Mouse (Mus musculus) left cerebral cortex, adult 8-10 months (tissue): ENCODE results near the gene Wnt1. TPM values are rescaled to one million over a fixed set of nuclear protein-coding genes. Genes with fewer than 3 reads are reported as not detected.

Experiments used
- DNase-seq, 2 experiments: peaks; one replicate each; pipeline ENCODE4 v3.0.0; 2022; ENCODE audit warnings: low spot score in 2 of 2
- total RNA-seq, 4 experiments: library from RNA; stranded (reverse); gene quantifications; 2 replicates each; pipeline ENCODE4 v1.2.4; 2022

Gene Wnt1
- total RNA-seq, 4 experiments from 2014 or later = 0.26 TPM; not detected in 3

DNA sequence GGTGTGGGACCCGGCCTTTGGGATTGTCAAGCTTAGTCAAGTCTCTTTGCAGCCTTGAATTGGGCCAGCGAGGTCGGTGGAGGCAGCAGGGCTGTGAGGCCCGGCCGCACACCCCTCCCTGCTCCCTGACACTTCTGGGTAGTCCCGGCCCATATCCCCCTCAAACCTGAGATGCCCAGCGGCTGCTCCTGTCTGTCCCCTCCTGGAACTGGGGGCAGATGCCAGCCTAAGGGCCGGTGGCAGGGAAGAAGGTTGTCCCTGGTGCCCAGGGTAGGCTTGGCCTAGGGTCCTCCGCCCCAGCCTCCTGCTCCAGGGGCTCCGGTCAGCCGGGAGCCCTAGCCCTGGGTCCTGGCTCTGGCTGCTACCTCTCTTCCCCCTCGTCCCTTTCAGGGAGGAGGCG lies 44.4 kb downstream of the Wnt1 start:
- DNase-seq = no peak

- no peak for DNase-seq
These were observed 45.6 kb downstream of the Wnt1 start for GRCm38 (mm10) chr15:98835291-98835690.

GRCm38 (mm10) chr15:98837006-98837742 lies 47.5 kb downstream of the Wnt1 start:
- no peak for DNase-seq

DNA sequence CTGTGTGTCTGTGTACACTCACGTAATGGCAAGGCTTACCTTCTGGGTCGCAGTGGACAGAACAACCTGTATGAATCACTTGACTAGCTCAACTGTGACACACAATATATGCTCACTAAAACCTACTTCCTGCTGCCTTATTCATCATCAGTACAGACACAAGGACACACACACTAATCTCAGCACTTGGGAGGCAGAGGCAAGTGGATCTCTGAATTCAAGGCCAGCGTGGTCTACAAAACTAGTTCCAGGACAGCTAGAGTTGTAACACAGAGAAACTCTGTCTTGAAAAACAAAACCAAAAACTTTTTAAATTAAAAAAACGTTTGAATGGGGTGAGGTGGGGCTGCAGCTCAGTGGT lies 48.1 kb downstream of the Wnt1 start:
- DNase-seq = no peak

DNA sequence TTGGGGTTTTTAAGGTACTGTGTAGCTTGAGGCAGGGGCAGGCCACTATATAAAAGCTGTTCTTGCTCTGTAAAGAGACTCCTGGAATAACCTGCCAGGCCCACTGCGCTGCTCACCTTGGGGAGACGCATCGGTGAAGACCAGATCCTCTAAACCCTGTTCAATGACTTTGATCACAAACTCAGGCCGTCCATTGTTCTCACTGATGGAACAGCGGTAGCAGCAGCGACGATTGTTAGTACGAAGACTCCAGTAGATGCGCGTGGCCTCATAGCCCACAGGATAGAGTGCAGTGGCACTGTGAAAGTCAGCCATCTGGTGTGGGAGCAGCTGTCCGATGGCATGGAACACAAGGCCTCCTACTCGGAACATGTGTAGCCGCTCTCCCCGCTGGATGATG lies 49.5 kb downstream of the Wnt1 start:
- DNase-seq = no peak

- DNase-seq = no peak
These were observed 50.3 kb downstream of the Wnt1 start for GRCm38 (mm10) chr15:98839671-98840585.

Other genes with a start within 250 kb of the Wnt1 start
- gene Ccnt1, start 218.9 kb upstream of the Wnt1 start, total RNA-seq = 10 to 100 TPM; 35.1 to 44.7 (median 40.9) TPM
- gene 4930415O20Rik, start 218.9 kb upstream of the Wnt1 start, total RNA-seq = not detected
- 10 to 100 TPM; 39.7 to 46.1 (median 41.2) TPM for gene Adcy6, start 179.8 kb upstream of the Wnt1 start, total RNA-seq
- gene Cacnb3, start 159.0 kb upstream of the Wnt1 start, total RNA-seq = 100 to 1,000 TPM; 212 to 229 (median 221) TPM
- gene Ddx23, start 127.0 kb upstream of the Wnt1 start, total RNA-seq = 10 to 100 TPM; 77.3 to 95.7 (median 87.1) TPM
- 10 to 100 TPM; 15.6 to 22.9 (median 20.5) TPM for gene Rnd1, start 112.4 kb upstream of the Wnt1 start, total RNA-seq
- 10 to 100 TPM in 3 of 4 experiments, 1 to 10 TPM in 1; 8.6 to 12.7 (median 11.6) TPM for gene Ccdc65, start 81.7 kb upstream of the Wnt1 start, total RNA-seq
- gene Fkbp11, start 61.7 kb upstream of the Wnt1 start, total RNA-seq = 1 to 10 TPM; 1.1 to 2.3 (median 2.0) TPM
- gene Arf3, start 26.6 kb upstream of the Wnt1 start, total RNA-seq = 100 to 1,000 TPM; 721 to 844 (median 792) TPM
- 1 to 10 TPM in 2 of 4 experiments, under 1 TPM in 2; 0.41 to 1.8 (median 1.1) TPM for gene Wnt10b, start 11.7 kb upstream of the Wnt1 start, total RNA-seq
- 100 to 1,000 TPM; 692 to 784 (median 734) TPM for gene Ddn, start 19.6 kb downstream of the Wnt1 start, total RNA-seq
- 10 to 100 TPM; 47.4 to 60.9 (median 53.2) TPM for gene Prkag1, start 41.7 kb downstream of the Wnt1 start, total RNA-seq
- 10 to 100 TPM; 65.4 to 88.7 (median 76.5) TPM for gene Kmt2d, start 81.3 kb downstream of the Wnt1 start, total RNA-seq
- gene Rhebl1, start 104.7 kb downstream of the Wnt1 start, total RNA-seq = 10 to 100 TPM in 2 of 4 experiments, 1 to 10 TPM in 2; 8.4 to 10.9 (median 10.2) TPM
- gene Dhh, start 108.7 kb downstream of the Wnt1 start, total RNA-seq = under 1 TPM in 3 of 4 experiments, not detected in 1; 0.12 to 0.39 (median 0.13) TPM
- gene Lmbr1l, start 128.4 kb downstream of the Wnt1 start, total RNA-seq = 10 to 100 TPM; 13.7 to 17.9 (median 14.7) TPM
- gene Tuba1b, start 144.7 kb downstream of the Wnt1 start, total RNA-seq = 100 to 1,000 TPM; 560 to 600 (median 569) TPM
- gene Gm49450, start 163.7 kb downstream of the Wnt1 start, total RNA-seq = not detected
- gene Tuba1a, start 163.8 kb downstream of the Wnt1 start, total RNA-seq = 100 to 1,000 TPM; 904 to 960 (median 945) TPM
- 10 to 100 TPM; 41.1 to 59.7 (median 56.5) TPM for gene Tuba1c, start 240.0 kb downstream of the Wnt1 start, total RNA-seq